Mouse (Mus musculus): ENCODE results near the gene Gm10065.
"Not testable (repeated sequence)": the region's sequence is repeated elsewhere in the genome, so short reads cannot be mapped to it uniquely, and the experiment has no call there.

Gene Gm10065

GRCm38 (mm10) chr13:21469097-21469496, 10.1 kb downstream of the Gm10065 start:
- TF ChIP-seq CTCF (conservative IDR thresholded peaks at IDR 0.05; ENCODE audit: low read length), result no peak
- TF ChIP-seq NANOG (IDR thresholded peaks at IDR 0.05; ENCODE audit: borderline replicate concordance, low read length), result no peak
- TF ChIP-seq POU5F1 (IDR thresholded peaks at IDR 0.05; ENCODE audit: borderline replicate concordance, low read length), result no peak
- Histone ChIP-seq H3K36me3 (ENCODE audit: insufficient read depth, low read length) (no peaks in the 10 kb centered on the region), H3K9me3 (ENCODE audit: low read length) (no peaks in the 10 kb centered on the region; the same call in 1 of the 2 replicates), H3K4me1 (replicated peaks; ENCODE audit: low read depth, low read length) (peaks cover 19% of the 10 kb centered on the region), H3K27me3 (ENCODE audit: insufficient read depth, low read length) (peaks cover 64% of the 10 kb centered on the region), H3K4me3 (replicated peaks; ENCODE audit: low read length) (no peak overlapping the region)

GRCm38 (mm10) chr13:21468061-21469019, 10.9 kb downstream of the Gm10065 start, which contains the start of gene Nkapl:
Gene Nkapl (minus strand): TSS chr13:21468509.
- TF ChIP-seq NANOG (IDR thresholded peaks at IDR 0.05; ENCODE audit: borderline replicate concordance, low read length) (no peak), POU5F1 (IDR thresholded peaks at IDR 0.05; ENCODE audit: borderline replicate concordance, low read length) (no peak), CTCF (conservative IDR thresholded peaks at IDR 0.05; ENCODE audit: low read length) (no peak)
- peaks cover 19% of the 10 kb centered on the region for H3K4me1 ChIP-seq (replicated peaks; ENCODE audit: low read depth, low read length)
- peaks cover 62% of the 10 kb centered on the region for H3K27me3 ChIP-seq (ENCODE audit: insufficient read depth, low read length)
- H3K9me3 ChIP-seq (ENCODE audit: low read length), result no peaks in the 10 kb centered on the region
- peak within 1 kb of the TSS; percentile 86 for H3K4me3 ChIP-seq (replicated peaks; ENCODE audit: low read length)
- no peaks in the 10 kb centered on the region for H3K36me3 ChIP-seq (ENCODE audit: insufficient read depth, low read length)

GRCm38 (mm10) chr13:21467336-21467735, 11.9 kb downstream of the Gm10065 start:
- H3K27me3 ChIP-seq (ENCODE audit: insufficient read depth, low read length), result peaks cover 54% of the 10 kb centered on the region
- TF ChIP-seq NANOG (IDR thresholded peaks at IDR 0.05; ENCODE audit: borderline replicate concordance, low read length) (no peak), POU5F1 (IDR thresholded peaks at IDR 0.05; ENCODE audit: borderline replicate concordance, low read length) (no peak), CTCF (conservative IDR thresholded peaks at IDR 0.05; ENCODE audit: low read length) (no peak)
- H3K4me1 ChIP-seq (replicated peaks; ENCODE audit: low read depth, low read length), result peaks cover 27% of the 10 kb centered on the region
- no peak overlapping the region for H3K4me3 ChIP-seq (replicated peaks; ENCODE audit: low read length)
- no peaks in the 10 kb centered on the region for H3K9me3 ChIP-seq (ENCODE audit: low read length)
- no peaks in the 10 kb centered on the region for H3K36me3 ChIP-seq (ENCODE audit: insufficient read depth, low read length)

- not testable (repeated sequence) for H3K9me3 ChIP-seq (ENCODE audit: low read length); H3K4me3 ChIP-seq (replicated peaks; ENCODE audit: low read length); H3K36me3 ChIP-seq (ENCODE audit: insufficient read depth, low read length)
- H3K27me3 ChIP-seq (ENCODE audit: insufficient read depth, low read length), result peaks cover 20% of the 10 kb centered on the region
- H3K4me1 ChIP-seq (replicated peaks; ENCODE audit: low read depth, low read length), result peaks cover 18% of the 10 kb centered on the region
These were observed 16.7 kb downstream of the Gm10065 start for GRCm38 (mm10) chr13:21462516-21462915.

- Histone ChIP-seq H3K27me3 (ENCODE audit: insufficient read depth, low read length) (no peaks in the 10 kb centered on the region; the same call in 1 of the 2 replicates), H3K9me3 (ENCODE audit: low read length) (no peaks in the 10 kb centered on the region), H3K36me3 (ENCODE audit: insufficient read depth, low read length) (peaks cover 5% of the 10 kb centered on the region), H3K4me1 (replicated peaks; ENCODE audit: low read depth, low read length) (peaks cover 26% of the 10 kb centered on the region), H3K4me3 (replicated peaks; ENCODE audit: low read length) (no peak overlapping the region)
- TF ChIP-seq POU5F1 (IDR thresholded peaks at IDR 0.05; ENCODE audit: borderline replicate concordance, low read length), result no peak
- TF ChIP-seq NANOG (IDR thresholded peaks at IDR 0.05; ENCODE audit: borderline replicate concordance, low read length), result no peak
- no peak for TF ChIP-seq CTCF (conservative IDR thresholded peaks at IDR 0.05; ENCODE audit: low read length)
These were observed 22.9 kb downstream of the Gm10065 start for GRCm38 (mm10) chr13:21456347-21456746.

- H3K36me3 ChIP-seq (ENCODE audit: insufficient read depth, low read length), result peaks cover 24% of the 10 kb centered on the region
- H3K4me1 ChIP-seq (replicated peaks; ENCODE audit: low read depth, low read length), result peaks cover 27% of the 10 kb centered on the region
- no peaks in the 10 kb centered on the region; the same call in 1 of the 2 replicates for H3K27me3 ChIP-seq (ENCODE audit: insufficient read depth, low read length)
- no peaks in the 10 kb centered on the region for H3K9me3 ChIP-seq (ENCODE audit: low read length)
- no peak for TF ChIP-seq NANOG (IDR thresholded peaks at IDR 0.05; ENCODE audit: borderline replicate concordance, low read length)
- TF ChIP-seq POU5F1 (IDR thresholded peaks at IDR 0.05; ENCODE audit: borderline replicate concordance, low read length), result no peak
- no peak for TF ChIP-seq CTCF (conservative IDR thresholded peaks at IDR 0.05; ENCODE audit: low read length)
- H3K4me3 ChIP-seq (replicated peaks; ENCODE audit: low read length), result no peak overlapping the region
These were observed 25.1 kb downstream of the Gm10065 start for GRCm38 (mm10) chr13:21454133-21454532.

GRCm38 (mm10) chr13:21453449-21453848, 25.8 kb downstream of the Gm10065 start, which contains the start of gene Zscan26:
Gene Zscan26 (minus strand): TSS chr13:21453730.
- peaks cover 30% of the 10 kb centered on the region for H3K36me3 ChIP-seq (ENCODE audit: insufficient read depth, low read length)
- H3K4me1 ChIP-seq (replicated peaks; ENCODE audit: low read depth, low read length), result peaks cover 33% of the 10 kb centered on the region
- no peaks in the 10 kb centered on the region for H3K27me3 ChIP-seq (ENCODE audit: insufficient read depth, low read length)
- TF ChIP-seq NANOG (IDR thresholded peaks at IDR 0.05; ENCODE audit: borderline replicate concordance, low read length) (no peak), POU5F1 (IDR thresholded peaks at IDR 0.05; ENCODE audit: borderline replicate concordance, low read length) (no peak), CTCF (conservative IDR thresholded peaks at IDR 0.05; ENCODE audit: low read length) (no peak)
- peak within 1 kb of the TSS; percentile 91 for H3K4me3 ChIP-seq (replicated peaks; ENCODE audit: low read length)
- no peaks in the 10 kb centered on the region for H3K9me3 ChIP-seq (ENCODE audit: low read length)

- Histone ChIP-seq H3K9me3 (ENCODE audit: low read length) (no peaks in the 10 kb centered on the region), H3K36me3 (ENCODE audit: insufficient read depth, low read length) (peaks cover 34% of the 10 kb centered on the region), H3K4me3 (replicated peaks; ENCODE audit: low read length) (peak overlapping the region; percentile 91), H3K4me1 (replicated peaks; ENCODE audit: low read depth, low read length) (peaks cover 37% of the 10 kb centered on the region), H3K27me3 (ENCODE audit: insufficient read depth, low read length) (no peaks in the 10 kb centered on the region)
- TF ChIP-seq NANOG (IDR thresholded peaks at IDR 0.05; ENCODE audit: borderline replicate concordance, low read length) (no peak), POU5F1 (IDR thresholded peaks at IDR 0.05; ENCODE audit: borderline replicate concordance, low read length) (no peak), CTCF (conservative IDR thresholded peaks at IDR 0.05; ENCODE audit: low read length) (no peak)
These were observed 26.2 kb downstream of the Gm10065 start for GRCm38 (mm10) chr13:21453042-21453441.
